Mouse (Mus musculus): Measurements from ENCODE around the gene Olfr877.

Olfr877 gene

DNA sequence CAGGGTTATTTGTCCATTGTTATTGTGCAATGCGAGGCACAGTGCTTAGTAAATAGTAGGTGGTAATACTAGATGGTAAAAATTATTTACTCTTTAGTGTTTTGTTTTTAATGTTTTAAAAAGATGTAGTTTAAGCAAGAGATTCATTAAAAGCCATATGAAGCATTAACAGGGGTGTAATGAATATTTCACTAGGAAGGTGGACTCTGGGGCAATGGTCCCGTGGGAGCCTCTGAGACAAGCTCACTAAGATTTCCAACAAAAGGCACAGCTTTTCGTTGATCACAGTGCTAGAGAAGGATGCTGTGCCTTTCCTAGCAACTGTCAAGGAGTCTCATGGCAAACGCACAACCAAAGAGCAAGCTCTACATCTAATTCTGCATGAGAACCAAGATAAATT, at the start of gene Olfr877:
TSS of gene Olfr877 (plus strand) at position 301 of the 400 bp plus-strand sequence.
- no peak for DNase-seq (ENCODE audit: low spot score)

- DNase-seq (ENCODE audit: low spot score): no peak
Measured at GRCm38 (mm10) chr9:37807235-37807634, 46.8 kb upstream of the Olfr877 start.

DNA sequence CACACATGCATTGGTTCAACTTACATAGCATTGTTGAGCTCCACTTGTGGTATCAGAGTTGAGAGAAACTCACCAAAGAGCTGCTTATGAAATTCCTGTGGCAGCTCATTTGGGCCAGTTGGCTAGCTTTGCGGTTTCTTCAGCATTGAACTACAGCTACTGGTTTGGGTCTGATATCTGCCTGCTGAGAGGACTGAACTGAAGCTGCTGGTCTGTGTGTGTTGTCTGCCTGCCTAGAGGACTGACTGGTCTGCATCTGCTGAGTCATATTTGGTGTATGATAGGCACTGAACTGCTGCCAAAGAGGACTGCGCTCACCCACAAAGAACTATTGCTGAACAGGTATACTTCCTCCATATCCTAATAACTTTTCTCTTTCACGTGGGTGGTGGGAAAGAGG, 45.6 kb upstream of the Olfr877 start:
- DNase-seq (ENCODE audit: low spot score): no peak

DNA sequence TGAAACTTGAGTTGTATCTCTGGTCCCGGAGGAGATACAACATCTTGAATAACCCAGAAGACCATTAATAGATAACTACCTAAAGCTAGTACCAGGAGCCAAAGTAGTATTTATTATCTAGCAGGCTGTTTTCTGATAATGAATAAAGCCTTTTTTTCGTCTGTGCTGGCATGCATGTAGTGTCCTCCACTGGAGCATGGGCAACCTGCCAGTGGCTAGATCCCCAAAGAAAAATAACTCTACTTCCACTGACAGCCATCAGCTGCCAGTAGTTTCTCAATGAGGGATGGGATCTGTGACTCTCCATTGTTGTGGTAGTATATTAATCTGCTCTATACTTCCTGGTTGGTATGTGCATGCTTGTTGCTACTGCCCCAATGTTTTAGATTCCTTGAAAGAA, 45.1 kb upstream of the Olfr877 start:
- no peak for DNase-seq (ENCODE audit: low spot score)

- DNase-seq (ENCODE audit: low spot score): peak; percentile 25
Measured at GRCm38 (mm10) chr9:37814696-37815095, 39.4 kb upstream of the Olfr877 start.

DNA sequence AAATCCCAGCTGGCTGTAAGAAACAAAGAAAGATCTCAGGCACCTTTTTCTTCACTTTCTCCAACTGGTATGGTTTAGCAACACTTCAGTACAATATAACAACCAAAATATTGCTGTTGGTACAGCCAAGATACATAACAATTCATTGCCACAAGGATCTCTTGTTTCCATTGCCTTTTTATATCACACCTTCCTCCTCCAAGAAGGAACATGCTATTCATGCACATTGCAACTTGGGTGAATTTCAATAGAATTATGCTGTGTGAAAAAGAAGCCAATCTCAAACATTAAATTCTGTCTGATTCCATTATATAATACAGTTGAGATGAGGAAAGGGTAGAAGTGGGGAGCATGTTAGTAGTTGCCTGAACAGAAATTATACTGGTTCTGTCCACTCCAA, 24.2 kb upstream of the Olfr877 start:
- DNase-seq (ENCODE audit: low spot score): no peak

- DNase-seq (ENCODE audit: low spot score): peak; percentile 20
Measured at GRCm38 (mm10) chr9:37833341-37833740, 20.7 kb upstream of the Olfr877 start.

DNA sequence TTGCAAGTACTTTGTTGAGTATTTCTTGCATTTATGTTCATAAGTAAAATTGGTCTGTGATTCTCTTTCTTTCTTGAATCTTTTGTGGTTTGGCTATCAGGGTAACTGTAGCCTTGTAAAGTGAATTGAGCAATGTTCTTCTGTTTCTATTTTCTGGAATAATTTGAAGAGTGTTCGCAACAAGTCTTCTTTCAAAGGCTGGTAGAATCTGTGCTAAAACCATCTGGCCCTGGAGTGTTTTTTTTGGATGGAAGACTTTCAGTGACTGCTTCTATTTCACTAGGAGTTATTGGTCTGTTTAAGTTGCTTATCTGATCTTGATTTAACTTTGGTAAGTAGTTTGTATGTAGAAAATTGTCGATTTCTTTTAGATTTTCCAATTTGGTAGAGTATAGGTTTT, 4.8 kb upstream of the Olfr877 start:
- DNase-seq (ENCODE audit: low spot score): no peak

- DNase-seq (ENCODE audit: low spot score): no peak
Measured at GRCm38 (mm10) chr9:37863325-37863724, 9.3 kb downstream of the Olfr877 start.

DNA sequence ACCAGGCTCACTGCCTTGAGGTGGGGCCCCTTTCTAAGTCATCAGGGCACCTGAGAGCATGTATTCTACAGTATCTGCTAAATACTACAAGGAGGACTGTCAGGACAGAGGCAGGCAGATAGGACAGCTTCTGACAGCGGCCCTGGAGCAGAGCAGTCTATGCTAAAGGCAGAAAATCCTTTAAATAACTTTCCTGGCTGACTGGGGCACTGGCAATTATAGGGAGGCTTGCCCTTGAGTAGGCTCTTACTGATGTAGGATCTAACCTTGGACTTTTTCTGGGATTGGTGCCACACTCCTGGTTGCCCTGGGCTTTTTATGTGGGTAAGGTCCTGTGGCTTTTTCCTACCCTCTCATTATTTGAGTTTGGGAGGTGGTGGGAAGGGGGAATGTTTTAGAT, 16.2 kb downstream of the Olfr877 start:
- no peak for DNase-seq (ENCODE audit: low spot score)

DNA sequence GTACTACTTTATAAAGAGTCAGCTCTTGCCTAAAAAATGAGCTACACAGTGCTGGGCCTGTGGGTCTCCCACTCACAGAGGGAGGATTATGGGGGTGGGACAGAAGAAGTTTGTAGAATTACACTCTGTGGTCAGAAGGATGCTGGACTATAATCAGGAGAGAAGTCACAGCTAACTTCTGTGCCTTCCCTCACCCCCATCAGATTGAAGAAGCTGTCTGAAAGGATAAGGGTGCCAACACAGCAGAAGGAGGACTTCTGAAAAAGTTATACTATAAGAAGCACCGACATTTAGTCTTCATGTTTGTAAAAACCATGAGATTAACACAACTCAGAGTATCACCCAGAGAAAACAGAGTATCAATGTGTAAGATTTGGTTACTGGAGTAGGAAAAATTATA, 17.0 kb downstream of the Olfr877 start:
- DNase-seq (ENCODE audit: low spot score): no peak

GRCm38 (mm10) chr9:37871536-37871935, 17.5 kb downstream of the Olfr877 start:
- DNase-seq (ENCODE audit: low spot score): no peak

DNA sequence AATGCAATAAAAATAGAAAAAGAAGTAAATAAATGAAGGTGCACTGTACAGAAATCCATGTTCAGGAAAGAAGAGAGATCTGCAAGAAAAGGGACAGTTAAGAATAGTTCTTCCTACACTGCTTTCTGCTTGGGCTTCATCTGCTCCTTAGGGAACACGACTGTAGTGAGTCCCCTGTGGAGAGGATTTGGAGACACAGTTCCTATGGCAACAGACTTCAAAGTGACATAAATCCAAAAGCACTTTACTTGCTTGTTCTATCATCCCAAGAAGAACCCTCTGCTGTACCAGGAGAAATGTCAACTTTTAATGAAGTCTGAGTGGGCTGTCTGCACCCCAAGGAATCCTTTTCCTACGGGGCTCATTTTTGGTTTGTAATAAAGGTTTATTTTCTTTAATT, 36.9 kb downstream of the Olfr877 start:
- no peak for DNase-seq (ENCODE audit: low spot score)

DNA sequence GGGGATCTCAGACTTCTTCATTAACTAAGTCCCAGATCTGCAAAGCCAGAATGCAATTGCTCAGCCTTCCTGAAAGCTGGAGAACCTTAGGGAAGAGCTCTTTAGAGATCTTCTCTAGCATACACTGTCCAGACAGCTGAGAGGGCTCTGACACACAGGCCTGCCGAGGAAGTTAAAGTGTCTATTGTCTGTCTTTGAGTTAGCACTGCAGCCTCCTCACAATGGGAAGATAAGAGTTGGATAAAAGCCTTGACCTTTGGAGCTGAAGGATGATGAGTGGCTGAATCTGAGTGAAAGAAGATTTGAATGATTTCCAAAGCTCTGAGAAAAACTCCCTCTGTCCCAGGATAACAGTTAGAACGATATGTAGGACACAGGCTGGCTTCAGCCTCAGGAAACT, 42.6 kb downstream of the Olfr877 start, which contains the start of gene Olfr145:
TSS of gene Olfr145 (plus strand) at position 64 of the 400 bp plus-strand sequence.
- no peak for DNase-seq (ENCODE audit: low spot score)

DNA sequence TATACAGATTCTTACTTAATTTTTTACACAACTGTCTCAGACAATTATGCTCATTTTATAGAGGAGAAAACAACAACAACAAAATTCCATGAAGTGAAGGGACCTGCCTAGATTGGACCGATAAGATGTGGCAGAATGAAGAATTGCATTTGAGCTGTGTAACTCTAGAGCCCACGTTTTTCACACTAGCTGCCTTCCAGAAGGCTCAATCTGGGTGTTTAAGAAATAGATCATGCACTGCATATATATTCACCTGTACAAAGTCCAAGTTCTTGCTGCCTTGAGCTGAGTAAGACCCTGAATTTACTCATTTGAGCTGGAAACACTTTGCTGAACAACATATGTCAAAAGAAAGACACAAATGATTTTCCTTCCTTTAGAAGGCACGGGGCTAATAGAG, 51.5 kb downstream of the Olfr877 start:
- no peak for DNase-seq (ENCODE audit: low spot score)

All from layer of hippocampus, adult 11-12 months (tissue).